Mouse (Mus musculus) liver, adult 2 months (tissue): ENCODE measurements around the gene Ece1.
A peak's percentile ranks its signal among the peaks of the same experiment; 100 is the strongest.

Experiments
- CTCF ChIP-seq: fragments of 200-500 bp; IDR thresholded peaks from 2 replicates; pipeline ENCODE4 v1.5.1; 2011; ENCODE audit warnings: low read depth, low read length, control low read depth
- POLR2A ChIP-seq: fragments of 200-500 bp; IDR thresholded peaks from 2 replicates; pipeline ENCODE4 v1.6.1; 2011; ENCODE audit warnings: low read length, control low read depth; ENCODE audit not compliant: insufficient read depth; ENCODE audit errors: extremely low read depth

DNA sequence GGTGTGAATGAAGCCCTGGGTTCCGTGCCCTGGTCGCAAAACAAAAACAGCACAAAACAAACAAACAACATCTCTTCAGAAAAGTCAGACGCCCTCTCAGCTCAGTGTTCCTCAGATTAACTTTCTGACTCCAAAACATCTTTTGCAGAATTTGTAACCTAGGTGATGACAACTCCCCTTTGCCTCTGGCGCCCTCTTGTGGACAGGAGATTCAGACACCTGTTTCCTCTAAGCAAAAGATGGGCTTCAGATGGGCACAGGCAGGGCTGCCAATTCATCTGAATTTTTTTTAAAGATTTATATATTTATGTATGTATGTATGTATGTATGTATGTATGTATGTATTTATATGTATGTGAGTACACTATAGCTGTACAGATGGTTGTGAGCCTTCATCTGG lies 90.8 kb downstream of the Ece1 start:
- TF ChIP-seq CTCF: peak; percentile 69
- no peak for TF ChIP-seq POLR2A
